10 mouse cellular contexts compared by ENCODE assay signal in the genomic region with DNA sequence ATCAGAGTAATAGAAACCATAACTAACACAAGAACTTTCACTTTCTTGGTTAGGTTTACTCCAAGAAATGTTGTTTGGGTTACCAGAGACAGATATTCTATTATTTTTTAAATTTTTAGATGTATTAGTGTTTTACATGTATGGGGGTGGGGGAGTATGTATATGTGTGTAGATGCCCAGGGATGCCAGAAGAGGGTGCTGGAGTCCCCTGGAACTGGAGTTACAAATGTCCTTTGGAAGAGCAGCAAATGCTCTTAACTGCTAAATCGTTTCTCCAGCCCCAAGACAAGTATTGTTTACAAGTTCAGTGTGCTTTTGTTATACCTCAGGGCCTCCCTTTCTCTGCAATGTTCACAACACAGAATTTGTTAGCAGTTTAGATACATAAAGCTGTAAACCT. TPM values are rescaled to one million over a fixed set of nuclear protein-coding genes. Genes with fewer than 3 reads are reported as not detected.
DNase-seq lines count a peak whose midpoint lies in the region; ATAC-seq and TF ChIP-seq lines count a peak whose summit lies in the region.
"Had no signal": no experiment of that assay in that cellular context is flagged by ENCODE, and none has a peak within 500 bp of the region (broad histone marks: within the 10 kb centered on the region; RNA-seq: fewer than 3 reads in every experiment).

No protein-coding gene starts in this region.

- H3K27me3 ChIP-seq in midbrain, postnatal 0 days (ENCODE audit: insufficient read depth, low read length) = no peaks in the 10 kb centered on the region
- peaks cover 32% of the 10 kb centered on the region for H3K27me3 ChIP-seq in midbrain, embryonic 10.5 days (ENCODE audit: low read depth, poor library complexity, severe bottlenecking)
- H3K27me3 ChIP-seq in stomach, postnatal 0 days (ENCODE audit: control insufficient read depth, insufficient read depth, low read length) = no peaks in the 10 kb centered on the region
- H3K27me3 ChIP-seq in hindbrain, embryonic 11.5 days (ENCODE audit: control insufficient read depth, insufficient read depth, low read length) = no peaks in the 10 kb centered on the region

- intact Hi-C loops in heart, postnatal 10 days (cut with DNase I) = no loop called here
- intact Hi-C loops in left cerebral cortex, postnatal 14 days (cut with DNase I) = no loop called here

- DNase-seq in heart, postnatal 10 days = peak; percentile 13 to 23
- DNase-seq in heart, adult 9 months (ENCODE audit: low spot score in 2 of 2) = no peak
- peak; percentile 15 for DNase-seq in midbrain, postnatal 0 days (ENCODE audit: low spot score)
- DNase-seq in midbrain, embryonic 10.5 days (ENCODE audit: low spot score) = no peak
- DNase-seq in stomach, postnatal 0 days (ENCODE audit: low spot score) = peak; percentile 24
- DNase-seq in left cerebral cortex, postnatal 14 days (ENCODE audit: low spot score in 2 of 2) = no peak
- no peak for DNase-seq in hindbrain, embryonic 11.5 days (ENCODE audit: low spot score)

- TF ChIP-seq POLR2A in bone marrow, adult 2 months (IDR thresholded peaks at IDR 0.05; ENCODE audit: borderline replicate concordance, control insufficient read depth, low read depth, low read length) = no peak

- H3K4me3 ChIP-seq in midbrain, postnatal 0 days (ENCODE audit: low read depth, low read length) = no peak overlapping the region
- H3K4me3 ChIP-seq in midbrain, embryonic 10.5 days = no peak overlapping the region
- no peak overlapping the region for H3K4me3 ChIP-seq in bone marrow, adult 2 months (replicated peaks; ENCODE audit: control insufficient read depth, low read depth, low read length)
- no peak overlapping the region for H3K4me3 ChIP-seq in stomach, postnatal 0 days (ENCODE audit: low read depth, low read length)
- no peak overlapping the region for H3K4me3 ChIP-seq in hindbrain, embryonic 11.5 days (ENCODE audit: low read depth, low read length)
- H3K4me3 ChIP-seq: limb, embryonic 12.5 days had no signal

- no peaks in the 10 kb centered on the region for H3K36me3 ChIP-seq in midbrain, postnatal 0 days (ENCODE audit: insufficient read depth, low read length)
- no peaks in the 10 kb centered on the region for H3K36me3 ChIP-seq in midbrain, embryonic 10.5 days
- no peaks in the 10 kb centered on the region for H3K36me3 ChIP-seq in stomach, postnatal 0 days (ENCODE audit: control insufficient read depth, insufficient read depth, low read length)
- no peaks in the 10 kb centered on the region for H3K36me3 ChIP-seq in hindbrain, embryonic 11.5 days (ENCODE audit: control insufficient read depth, insufficient read depth, low read length)
- H3K36me3 ChIP-seq: limb, embryonic 12.5 days had no signal

- H3K4me2 ChIP-seq in midbrain, postnatal 0 days (ENCODE audit: low read depth, low read length, poor library complexity, severe bottlenecking) = no peak overlapping the region
- no peak overlapping the region for H3K4me2 ChIP-seq in stomach, postnatal 0 days (replicated peaks; ENCODE audit: low read depth)
- H3K4me2 ChIP-seq in hindbrain, embryonic 11.5 days (replicated peaks; ENCODE audit: low read depth, low read length) = no peak overlapping the region
- H3K4me2 ChIP-seq: limb, embryonic 12.5 days had no signal

- H3K9me3 ChIP-seq in midbrain, postnatal 0 days (ENCODE audit: low read length) = no peaks in the 10 kb centered on the region
- H3K9me3 ChIP-seq in midbrain, embryonic 10.5 days (replicated peaks) = no peaks in the 10 kb centered on the region
- no peaks in the 10 kb centered on the region for H3K9me3 ChIP-seq in stomach, postnatal 0 days (ENCODE audit: control insufficient read depth, low read length)
- H3K9me3 ChIP-seq in hindbrain, embryonic 11.5 days (ENCODE audit: control insufficient read depth, low read length) = no peaks in the 10 kb centered on the region
- H3K9me3 ChIP-seq: limb, embryonic 12.5 days had no signal

- no peak for TF ChIP-seq EP300 in stomach, postnatal 0 days (optimal IDR thresholded peaks at IDR 0.05)

- WGBS in midbrain, postnatal 0 days = 4% methylated on average over 1 of the region's 1 CpGs
- 19% methylated on average over 1 of the region's 1 CpGs for WGBS in midbrain, embryonic 10.5 days
- WGBS in bone marrow, adult 2 months = 4% methylated on average over 1 of the region's 1 CpGs
- WGBS in stomach, postnatal 0 days = 0% methylated on average over 1 of the region's 1 CpGs
- WGBS in hindbrain, embryonic 11.5 days = 21% methylated on average over 1 of the region's 1 CpGs

- H3K9ac ChIP-seq in midbrain, postnatal 0 days (replicated peaks; ENCODE audit: low read length, poor library complexity, severe bottlenecking) = no peak overlapping the region
- H3K9ac ChIP-seq in stomach, postnatal 0 days (ENCODE audit: low read length) = no peak overlapping the region
- H3K9ac ChIP-seq in hindbrain, embryonic 11.5 days (ENCODE audit: low read depth, low read length) = no peak overlapping the region
- H3K9ac ChIP-seq: limb, embryonic 12.5 days had no signal

- ATAC-seq in midbrain, postnatal 0 days (ENCODE audit: low FRiP score) = no peak
- no peak for ATAC-seq in stomach, postnatal 0 days (ENCODE audit: low FRiP score, low TSS enrichment)
- no peak for ATAC-seq in hindbrain, embryonic 11.5 days (ENCODE audit: low FRiP score)
- ATAC-seq: activated CD4-positive, CD25-positive, alpha-beta regulatory T cell, adult 4 months had no signal

- peak; percentile 62 for TF ChIP-seq CTCF in midbrain, postnatal 0 days (IDR thresholded peaks at IDR 0.05)
- TF ChIP-seq CTCF in bone marrow, adult 2 months (IDR thresholded peaks at IDR 0.05; ENCODE audit: control insufficient read depth, insufficient read depth, low read length) = peak; percentile 42
- TF ChIP-seq CTCF in stomach, postnatal 0 days (IDR thresholded peaks at IDR 0.05; ENCODE audit: low read depth) = peak; percentile 70

- H3K4me1 ChIP-seq in midbrain, postnatal 0 days (ENCODE audit: insufficient read depth, low read length) = no peaks in the 10 kb centered on the region
- H3K4me1 ChIP-seq in midbrain, embryonic 10.5 days = no peaks in the 10 kb centered on the region
- H3K4me1 ChIP-seq in bone marrow, adult 2 months (ENCODE audit: control insufficient read depth, insufficient read depth, low read length) = no peaks in the 10 kb centered on the region
- H3K4me1 ChIP-seq in stomach, postnatal 0 days (replicated peaks; ENCODE audit: control insufficient read depth, insufficient read depth) = no peaks in the 10 kb centered on the region
- no peaks in the 10 kb centered on the region for H3K4me1 ChIP-seq in hindbrain, embryonic 11.5 days (replicated peaks; ENCODE audit: control insufficient read depth, insufficient read depth, low read length)
- H3K4me1 ChIP-seq: limb, embryonic 12.5 days had no signal

- no peak overlapping the region for H3K27ac ChIP-seq in midbrain, postnatal 0 days (ENCODE audit: low read depth, low read length)
- no peak overlapping the region for H3K27ac ChIP-seq in midbrain, embryonic 10.5 days (replicated peaks)
- H3K27ac ChIP-seq in bone marrow, adult 2 months (ENCODE audit: control insufficient read depth, insufficient read depth, low read depth, low read length, poor library complexity) = no peak overlapping the region
- H3K27ac ChIP-seq in stomach, postnatal 0 days (replicated peaks) = no peak overlapping the region
- H3K27ac ChIP-seq in hindbrain, embryonic 11.5 days (ENCODE audit: low read depth, low read length) = no peak overlapping the region
- H3K27ac ChIP-seq: limb, embryonic 12.5 days had no signal

RNA-seq across cellular contexts. Expression of a gene that starts 4.8 kb away (rescaled TPM):
- total RNA-seq in heart, postnatal 10 days (2021) = 100 to 1,000 TPM; 105 to 107 TPM
- total RNA-seq in midbrain, postnatal 0 days (2014; rRNA removed) = 121 and 140 TPM in 2 replicates
- polyA plus RNA-seq in midbrain, postnatal 0 days (2015; fragmentation: Nextera tagmentation; extraction: Ambion mirVana) = 41.3 and 51.7 TPM in 2 replicates
- polyA plus RNA-seq in midbrain, embryonic 10.5 days (2016; fragmentation: Nextera tagmentation; extraction: Ambion mirVana) = 103 and 104 TPM in 2 replicates
- 78.2 and 86.6 TPM in 2 replicates for polyA plus RNA-seq in bone marrow, adult 2 months (2011; ENCODE audit: insufficient read depth, insufficient read length, low replicate concordance, missing spikeins)
- polyA plus RNA-seq in stomach, postnatal 0 days (2015; fragmentation: Nextera tagmentation; extraction: Ambion mirVana) = 24.2 and 30.4 TPM in 2 replicates
- 100 to 1,000 TPM; 159 to 163 TPM for total RNA-seq in left cerebral cortex, postnatal 14 days (2021)
- 53.3 and 66.1 TPM in 2 replicates for polyA plus RNA-seq in hindbrain, embryonic 11.5 days (2014; fragmentation: Nextera tagmentation; extraction: Ambion mirVana)

RNA-seq across cellular contexts. Expression of a gene that starts 38.5 kb away (rescaled TPM):
- 10 to 100 TPM; 12.3 to 14.2 TPM for total RNA-seq in heart, postnatal 10 days (2021)
- 4.9 and 7.8 TPM in 2 replicates for total RNA-seq in midbrain, postnatal 0 days (2014; rRNA removed)
- polyA plus RNA-seq in midbrain, postnatal 0 days (2015; fragmentation: Nextera tagmentation; extraction: Ambion mirVana) = 6.6 and 7.9 TPM in 2 replicates
- polyA plus RNA-seq in midbrain, embryonic 10.5 days (2016; fragmentation: Nextera tagmentation; extraction: Ambion mirVana) = 10.2 and 13.7 TPM in 2 replicates
- 14.6 and 15.7 TPM in 2 replicates for polyA plus RNA-seq in bone marrow, adult 2 months (2011; ENCODE audit: insufficient read depth, insufficient read length, low replicate concordance, missing spikeins)
- polyA plus RNA-seq in stomach, postnatal 0 days (2015; fragmentation: Nextera tagmentation; extraction: Ambion mirVana) = 21.4 and 21.6 TPM in 2 replicates
- total RNA-seq in left cerebral cortex, postnatal 14 days (2021) = 1 to 10 TPM; 5.7 to 7.7 TPM
- polyA plus RNA-seq in hindbrain, embryonic 11.5 days (2014; fragmentation: Nextera tagmentation; extraction: Ambion mirVana) = 13.2 and 14.5 TPM in 2 replicates

RNA-seq across cellular contexts. Expression of a gene that starts 57.3 kb away (rescaled TPM):
- total RNA-seq in heart, postnatal 10 days (2021) = 1 to 10 TPM; 3.0 to 5.3 TPM
- 0.80 and 1.3 TPM in 2 replicates for total RNA-seq in midbrain, postnatal 0 days (2014; rRNA removed)
- polyA plus RNA-seq in midbrain, postnatal 0 days (2015; fragmentation: Nextera tagmentation; extraction: Ambion mirVana) = 0.38 and 0.63 TPM in 2 replicates
- 18.6 and 22.3 TPM in 2 replicates for polyA plus RNA-seq in midbrain, embryonic 10.5 days (2016; fragmentation: Nextera tagmentation; extraction: Ambion mirVana)
- polyA plus RNA-seq in bone marrow, adult 2 months (2011; ENCODE audit: insufficient read depth, insufficient read length, low replicate concordance, missing spikeins) = 1.5 and 1.7 TPM in 2 replicates
- 18.4 and 23.3 TPM in 2 replicates for polyA plus RNA-seq in stomach, postnatal 0 days (2015; fragmentation: Nextera tagmentation; extraction: Ambion mirVana)
- 1 to 10 TPM in 1 of 2 experiments, under 1 TPM in 1; 0.97 to 1.8 TPM for total RNA-seq in left cerebral cortex, postnatal 14 days (2021)
- polyA plus RNA-seq in hindbrain, embryonic 11.5 days (2014; fragmentation: Nextera tagmentation; extraction: Ambion mirVana) = 7.5 and 8.4 TPM in 2 replicates
- polyA plus RNA-seq: activated CD4-positive, CD25-positive, alpha-beta regulatory T cell, adult 4 months had no signal

Comparison
In these comparisons a context has a peak if more than half of its experiments do, and no peak if none do; other contexts are left out.
1. DNase-seq: peak in heart, postnatal 10 days (2 of 2), midbrain, postnatal 0 days (single experiment) and stomach, postnatal 0 days (single experiment); none in heart, adult 9 months (0 of 2), midbrain, embryonic 10.5 days (single experiment), left cerebral cortex, postnatal 14 days (0 of 2) and hindbrain, embryonic 11.5 days (single experiment).
2. Peak in every context shown above with its lines, with median percentiles within 50 percentile points of each other: CTCF ChIP-seq.